ENCODE assay signal across 11 mouse cellular contexts in the genomic region with DNA sequence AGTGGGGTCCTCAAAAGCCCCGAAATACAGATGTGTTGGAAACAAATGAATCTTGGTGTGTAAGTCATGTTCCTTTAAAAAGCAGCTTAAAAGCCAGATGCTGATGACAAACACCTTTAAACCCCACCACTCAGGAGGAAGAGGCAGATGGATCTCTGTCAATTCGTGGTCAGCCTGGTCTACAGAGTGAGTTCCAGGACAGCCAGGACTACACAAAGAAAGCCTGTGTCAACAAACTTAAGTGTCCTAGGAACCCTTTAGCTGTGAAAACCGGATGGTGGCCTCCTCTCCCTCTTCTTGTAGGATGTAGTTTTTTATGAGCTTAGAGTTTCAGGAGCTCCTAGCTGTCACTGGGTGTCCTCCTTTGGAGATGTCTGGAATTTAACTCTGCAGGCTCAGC. TPM values are rescaled to one million over a fixed set of nuclear protein-coding genes. Genes with fewer than 3 reads are reported as not detected.
DNase-seq lines count a peak whose midpoint lies in the region; ATAC-seq and TF ChIP-seq lines count a peak whose summit lies in the region.
"Had no signal": no experiment of that assay in that cellular context is flagged by ENCODE, and none has a peak within 500 bp of the region (broad histone marks: within the 10 kb centered on the region; RNA-seq: fewer than 3 reads in every experiment).

No protein-coding gene starts in this region.

- ATAC-seq in midbrain, embryonic 15.5 days (replicated peaks), result no peak
- ATAC-seq in midbrain, embryonic 11.5 days (ENCODE audit: low FRiP score), result no peak
- no peak for ATAC-seq in intestine, embryonic 14.5 days (replicated peaks; ENCODE audit: low FRiP score, low TSS enrichment, low read depth)

- WGBS in kidney, adult 2 months, result 47% methylated on average over 3 of the region's 3 CpGs
- WGBS in midbrain, embryonic 15.5 days, result 66% methylated on average over 3 of the region's 3 CpGs
- 78% methylated on average over 3 of the region's 3 CpGs for WGBS in midbrain, embryonic 11.5 days
- 48% methylated on average over 3 of the region's 3 CpGs for WGBS in intestine, embryonic 14.5 days

- no peak for DNase-seq in kidney, adult 2 months
- DNase-seq in kidney, adult 18-20 months, result no peak
- DNase-seq in midbrain, embryonic 11.5 days (ENCODE audit: low spot score, missing footprints), result no peak
- no peak for DNase-seq in intestine, embryonic 14.5 days (ENCODE audit: low spot score)
- DNase-seq in thymus, postnatal 25 days, result no peak
- no peak for DNase-seq in right cerebral cortex, postnatal 36 days (ENCODE audit: low spot score in 2 of 2)
- DNase-seq: liver; midbrain, embryonic 14.5 days; right cerebral cortex, postnatal 4 days had no signal

- no peak for TF ChIP-seq CTCF in kidney, adult 2 months (conservative IDR thresholded peaks at IDR 0.05; ENCODE audit: insufficient read depth, insufficient read length, low read depth, low read length)

- H3K4me1 ChIP-seq in kidney, adult 2 months (ENCODE audit: control insufficient read depth, insufficient read depth, low read length), result peaks cover 7% of the 10 kb centered on the region; the same call in 1 of the 2 replicates
- peaks cover 13% of the 10 kb centered on the region for H3K4me1 ChIP-seq in midbrain, embryonic 15.5 days
- H3K4me1 ChIP-seq in midbrain, embryonic 11.5 days (ENCODE audit: control insufficient read depth, insufficient read depth, low read length), result peaks cover 4% of the 10 kb centered on the region; the same call in 1 of the 2 replicates
- peaks cover 16% of the 10 kb centered on the region; the same call in 1 of the 2 replicates for H3K4me1 ChIP-seq in intestine, embryonic 14.5 days (replicated peaks; ENCODE audit: control insufficient read depth, insufficient read depth, low read length)

- H3K9ac ChIP-seq in midbrain, embryonic 15.5 days, result no peak overlapping the region
- no peak overlapping the region for H3K9ac ChIP-seq in midbrain, embryonic 11.5 days (ENCODE audit: low read length)
- H3K9ac ChIP-seq in intestine, embryonic 14.5 days (ENCODE audit: low read length), result no peak overlapping the region
- H3K9ac ChIP-seq: hindbrain, embryonic 14.5 days had no signal

- no peaks in the 10 kb centered on the region for H3K27me3 ChIP-seq in kidney, adult 2 months (replicated peaks; ENCODE audit: control insufficient read depth, insufficient read depth, low read length)
- no peaks in the 10 kb centered on the region for H3K27me3 ChIP-seq in midbrain, embryonic 15.5 days (replicated peaks)
- H3K27me3 ChIP-seq in midbrain, embryonic 11.5 days (ENCODE audit: control insufficient read depth, insufficient read depth, low read length), result no peaks in the 10 kb centered on the region
- H3K27me3 ChIP-seq in intestine, embryonic 14.5 days (replicated peaks; ENCODE audit: control insufficient read depth, insufficient read depth, low read length), result no peaks in the 10 kb centered on the region

- peak overlapping the region; percentile 64 for H3K27ac ChIP-seq in kidney, adult 2 months (ENCODE audit: insufficient read depth, low read depth, low read length)
- 0 out of 2 replicates have a peak overlapping the region, but pooled peaks have one; percentile 0 for H3K27ac ChIP-seq in midbrain, embryonic 15.5 days
- no peak overlapping the region for H3K27ac ChIP-seq in midbrain, embryonic 11.5 days (ENCODE audit: low read depth, low read length)
- H3K27ac ChIP-seq in intestine, embryonic 14.5 days (ENCODE audit: low read depth), result peak overlapping the region; percentile 64
- H3K27ac ChIP-seq: hindbrain, embryonic 14.5 days had no signal

- H3K4me3 ChIP-seq in kidney, adult 2 months (ENCODE audit: insufficient read depth, low read depth, low read length), result peak overlapping the region; percentile 15; the same call in 1 of the 2 replicates
- no peak overlapping the region for H3K4me3 ChIP-seq in midbrain, embryonic 15.5 days
- no peak overlapping the region for H3K4me3 ChIP-seq in midbrain, embryonic 11.5 days (ENCODE audit: low read depth, low read length)
- H3K4me3 ChIP-seq in intestine, embryonic 14.5 days (ENCODE audit: low read depth, low read length), result no peak overlapping the region

- H3K9me3 ChIP-seq in midbrain, embryonic 15.5 days, result no peaks in the 10 kb centered on the region
- no peaks in the 10 kb centered on the region for H3K9me3 ChIP-seq in midbrain, embryonic 11.5 days (ENCODE audit: control insufficient read depth, low read length)
- H3K9me3 ChIP-seq in intestine, embryonic 14.5 days (ENCODE audit: control insufficient read depth, low read length), result no peaks in the 10 kb centered on the region

- no peak for TF ChIP-seq POLR2A in kidney, adult 2 months (IDR thresholded peaks at IDR 0.05; ENCODE audit: low read depth, low read length)

- H3K4me2 ChIP-seq in midbrain, embryonic 15.5 days, result no peak overlapping the region
- no peak overlapping the region for H3K4me2 ChIP-seq in midbrain, embryonic 11.5 days
- no peak overlapping the region for H3K4me2 ChIP-seq in intestine, embryonic 14.5 days (ENCODE audit: low read length)
- H3K4me2 ChIP-seq: hindbrain, embryonic 14.5 days had no signal

- no peaks in the 10 kb centered on the region for H3K36me3 ChIP-seq in kidney, adult 2 months (ENCODE audit: control insufficient read depth, insufficient read depth, low read length)
- H3K36me3 ChIP-seq in midbrain, embryonic 15.5 days (replicated peaks), result no peaks in the 10 kb centered on the region
- no peaks in the 10 kb centered on the region for H3K36me3 ChIP-seq in midbrain, embryonic 11.5 days (ENCODE audit: control insufficient read depth, insufficient read depth, low read length)
- no peaks in the 10 kb centered on the region for H3K36me3 ChIP-seq in intestine, embryonic 14.5 days (ENCODE audit: control insufficient read depth, insufficient read depth, low read length)

RNA-seq across cellular contexts. Expression of gene Pcif1, which starts 5.5 kb away (rescaled TPM):
- polyA plus RNA-seq in kidney, adult 2 months (2012; rRNA removed), result 37.2 and 43.1 TPM in 2 replicates
- 85.3 and 93.1 TPM in 2 replicates for polyA plus RNA-seq in midbrain, embryonic 15.5 days (2015; fragmentation: Nextera tagmentation; extraction: Ambion mirVana)
- 62.0 and 65.7 TPM in 2 replicates for polyA plus RNA-seq in midbrain, embryonic 11.5 days (2014; fragmentation: Nextera tagmentation; extraction: Ambion mirVana)
- polyA plus RNA-seq in intestine, embryonic 14.5 days (2014; fragmentation: Nextera tagmentation; extraction: Ambion mirVana), result 76.0 and 85.5 TPM in 2 replicates

RNA-seq across cellular contexts. Expression of gene Pltp, which starts 16.1 kb away (rescaled TPM):
- 39.6 and 41.5 TPM in 2 replicates for polyA plus RNA-seq in kidney, adult 2 months (2012; rRNA removed)
- 105 and 121 TPM in 2 replicates for polyA plus RNA-seq in midbrain, embryonic 15.5 days (2015; fragmentation: Nextera tagmentation; extraction: Ambion mirVana)
- 91.8 and 97.3 TPM in 2 replicates for polyA plus RNA-seq in midbrain, embryonic 11.5 days (2014; fragmentation: Nextera tagmentation; extraction: Ambion mirVana)
- 25.7 and 28.1 TPM in 2 replicates for polyA plus RNA-seq in intestine, embryonic 14.5 days (2014; fragmentation: Nextera tagmentation; extraction: Ambion mirVana)

RNA-seq across cellular contexts. Expression of gene Zfp335, which starts 37.9 kb away (rescaled TPM):
- 20.4 and 25.7 TPM in 2 replicates for polyA plus RNA-seq in kidney, adult 2 months (2012; rRNA removed)
- 17.8 and 18.9 TPM in 2 replicates for polyA plus RNA-seq in midbrain, embryonic 15.5 days (2015; fragmentation: Nextera tagmentation; extraction: Ambion mirVana)
- 8.2 and 8.8 TPM in 2 replicates for polyA plus RNA-seq in midbrain, embryonic 11.5 days (2014; fragmentation: Nextera tagmentation; extraction: Ambion mirVana)
- 12.7 and 14.3 TPM in 2 replicates for polyA plus RNA-seq in intestine, embryonic 14.5 days (2014; fragmentation: Nextera tagmentation; extraction: Ambion mirVana)

RNA-seq across cellular contexts. Expression of gene Neurl2, which starts 40.4 kb away (rescaled TPM):
- 3.7 and 4.7 TPM in 2 replicates for polyA plus RNA-seq in kidney, adult 2 months (2012; rRNA removed)
- polyA plus RNA-seq in midbrain, embryonic 15.5 days (2015; fragmentation: Nextera tagmentation; extraction: Ambion mirVana), result 6.4 and 6.6 TPM in 2 replicates
- polyA plus RNA-seq in midbrain, embryonic 11.5 days (2014; fragmentation: Nextera tagmentation; extraction: Ambion mirVana), result 3.8 and 4.5 TPM in 2 replicates
- 6.7 and 7.7 TPM in 2 replicates for polyA plus RNA-seq in intestine, embryonic 14.5 days (2014; fragmentation: Nextera tagmentation; extraction: Ambion mirVana)

RNA-seq across cellular contexts. Expression of gene Ctsa, which starts 40.9 kb away (rescaled TPM):
- polyA plus RNA-seq in kidney, adult 2 months (2012; rRNA removed), result 504 and 687 TPM in 2 replicates
- 101 and 109 TPM in 2 replicates for polyA plus RNA-seq in midbrain, embryonic 15.5 days (2015; fragmentation: Nextera tagmentation; extraction: Ambion mirVana)
- 84.8 and 89.7 TPM in 2 replicates for polyA plus RNA-seq in midbrain, embryonic 11.5 days (2014; fragmentation: Nextera tagmentation; extraction: Ambion mirVana)
- 155 and 168 TPM in 2 replicates for polyA plus RNA-seq in intestine, embryonic 14.5 days (2014; fragmentation: Nextera tagmentation; extraction: Ambion mirVana)
